Mouse (Mus musculus) layer of hippocampus, postnatal 14 days (tissue): ENCODE measurements around the gene Cideb. TPM values are rescaled to one million over a fixed set of nuclear protein-coding genes. Genes with fewer than 3 reads are reported as not detected.
A peak's percentile ranks its signal among the peaks of the same experiment; 100 is the strongest.

Experiments used
- DNase-seq, 2 experiments: peaks; one replicate each; pipeline ENCODE4 v3.0.0; 2021 to 2022; ENCODE audit warnings: low spot score in 2 of 2, mixed read lengths in 1 of 2
- total RNA-seq, 2 experiments: library from RNA; stranded (reverse); gene quantifications; 2 replicates each; pipeline ENCODE4 v1.2.3; 2021

Cideb gene
- total RNA-seq, 2 experiments from 2014 or later, result 0.43 to 1.3 TPM

- DNase-seq, result no peak
Observed at GRCm38 (mm10) chr14:55765696-55766095, 7.4 kb upstream of the Cideb start, which contains the start of gene Ltb4r1. TSS of gene Ltb4r1 (plus strand) at chr14:55765962.

- no peak for DNase-seq
Observed at GRCm38 (mm10) chr14:55763166-55763565, 4.9 kb upstream of the Cideb start.

GRCm38 (mm10) chr14:55762001-55762821 lies 4.0 kb upstream of the Cideb start:
- peak; percentile 39 to 68 for DNase-seq

GRCm38 (mm10) chr14:55761163-55761562 lies 2.9 kb upstream of the Cideb start, which contains the start of gene Ltb4r2:
TSS of gene Ltb4r2 (plus strand) at chr14:55761428.
- DNase-seq, result no peak

- DNase-seq, result peak; percentile 84 to 85
Observed at GRCm38 (mm10) chr14:55760156-55760555, 1.9 kb upstream of the Cideb start.

- DNase-seq, result no peak
Observed at GRCm38 (mm10) chr14:55757566-55757965, 692 bp downstream of the Cideb start.

- no peak for DNase-seq
Observed at GRCm38 (mm10) chr14:55747051-55747847, 11.0 kb downstream of the Cideb start.

GRCm38 (mm10) chr14:55745861-55746237 lies 12.4 kb downstream of the Cideb start:
- DNase-seq, result no peak

- peak; percentile 82 to 84 for DNase-seq
Observed at GRCm38 (mm10) chr14:55745180-55745860, 12.9 kb downstream of the Cideb start, which contains the start of the genes Dhrs1 and Nop9. TSS of gene Dhrs1 (minus strand) at chr14:55745690. TSS of gene Nop9 (plus strand) at chr14:55745693.

- DNase-seq, result peak; percentile 85 to 88
Observed at GRCm38 (mm10) chr14:55743711-55744110, 14.5 kb downstream of the Cideb start.

GRCm38 (mm10) chr14:55737086-55737687 lies 21.1 kb downstream of the Cideb start:
- no peak for DNase-seq

- DNase-seq, result no peak
Observed at GRCm38 (mm10) chr14:55735758-55736157, 22.5 kb downstream of the Cideb start.

GRCm38 (mm10) chr14:55735334-55735733 lies 22.9 kb downstream of the Cideb start:
- no peak for DNase-seq

- DNase-seq, result no peak
Observed at GRCm38 (mm10) chr14:55734869-55735268, 23.4 kb downstream of the Cideb start.

GRCm38 (mm10) chr14:55733889-55734288 lies 24.4 kb downstream of the Cideb start:
- DNase-seq, result no peak

- peak; percentile 38 to 72 for DNase-seq
Observed at GRCm38 (mm10) chr14:55730531-55731032, 27.7 kb downstream of the Cideb start.

- peak in 1 of 2 experiments; percentile 28 for DNase-seq
Observed at GRCm38 (mm10) chr14:55730116-55730515, 28.1 kb downstream of the Cideb start.

GRCm38 (mm10) chr14:55727889-55728685 lies 30.2 kb downstream of the Cideb start:
- DNase-seq, result no peak

- DNase-seq, result no peak
Observed at GRCm38 (mm10) chr14:55726261-55726660, 32.0 kb downstream of the Cideb start.

GRCm38 (mm10) chr14:55724411-55724871 lies 33.8 kb downstream of the Cideb start:
- DNase-seq, result no peak
